Mouse (Mus musculus) erythroid progenitor cell, adult 5-6 weeks (primary cell): ENCODE results near the gene Uap1. TPM values are rescaled to one million over a fixed set of nuclear protein-coding genes. Genes with fewer than 3 reads are reported as not detected.
"Not testable (repeated sequence)": the region's sequence is repeated elsewhere in the genome, so short reads cannot be mapped to it uniquely, and the experiment has no call there.

Experiments used
- ATAC-seq: replicated peaks from 2 replicates; pipeline ENCODE4 v1.8.0; 2016; ENCODE audit warnings: moderate number of reproducible peaks, mild to moderate bottlenecking, moderate TSS enrichment, inconsistent platforms; ENCODE audit not compliant: poor library complexity, low FRiP score, severe bottlenecking
- total RNA-seq, 2 experiments: library from RNA; stranded (forward) in 1 of 2; stranded (reverse) in 1 of 2; fragments of 150-400 nt in 1 of 2; fragments of 186-747, 209-891 nt in 1 of 2; gene quantifications; 2 replicates each; pipeline versions ENCODE4 v1.2.3 to v1.2.4; 2015 to 2017; ENCODE audit warnings: low replicate concordance in 2 of 2

The Uap1 gene
- total RNA-seq, 2 experiments from 2014 or later: 45.7 to 79.2 TPM

- ATAC-seq: 0 out of 2 replicates have a peak, but pooled peaks have one; percentile 52
These were observed 38.3 kb downstream of the Uap1 start for GRCm38 (mm10) chr1:170136351-170137009.

GRCm38 (mm10) chr1:170134264-170134663 is 40.5 kb downstream of the Uap1 start:
- ATAC-seq: no peak

GRCm38 (mm10) chr1:170130962-170131361 is 43.8 kb downstream of the Uap1 start:
- ATAC-seq: no peak

- no peak for ATAC-seq
These were observed 50.1 kb downstream of the Uap1 start for GRCm38 (mm10) chr1:170124644-170125043.

GRCm38 (mm10) chr1:170113616-170114015 is 61.1 kb downstream of the Uap1 start:
- ATAC-seq: no peak

GRCm38 (mm10) chr1:170112261-170112660 is 62.5 kb downstream of the Uap1 start:
- ATAC-seq: no peak

GRCm38 (mm10) chr1:170111651-170112226 is 63.0 kb downstream of the Uap1 start:
- 0 out of 2 replicates have a peak, but pooled peaks have one; percentile 25 for ATAC-seq

- no peak for ATAC-seq
These were observed 64.0 kb downstream of the Uap1 start, which contains the start of gene Ddr2 for GRCm38 (mm10) chr1:170110516-170111332. Ddr2 (minus strand) TSS chr1:170110762.

- ATAC-seq: no peak
These were observed 64.8 kb downstream of the Uap1 start for GRCm38 (mm10) chr1:170109776-170110515.

GRCm38 (mm10) chr1:170102814-170103213 is 71.9 kb downstream of the Uap1 start:
- ATAC-seq: not testable (repeated sequence)

Other genes starting within 250 kb of the Uap1 start
- not detected in 2 replicates for gene Ccdc190, start 246.3 kb downstream of the Uap1 start, total RNA-seq (2015; ENCODE audit: low replicate concordance)
- gene Ccdc190, start 246.3 kb downstream of the Uap1 start, total RNA-seq (2017; ENCODE audit: low replicate concordance): not detected in 2 replicates
- gene Hsd17b7, start 205.7 kb downstream of the Uap1 start, total RNA-seq (2015; ENCODE audit: low replicate concordance): 4.0 TPM in 1 of 2 replicates, not detected in the other
- gene Hsd17b7, start 205.7 kb downstream of the Uap1 start, total RNA-seq (2017; ENCODE audit: low replicate concordance): 0.45 and 0.77 TPM in 2 replicates
- 0.36 and 0.42 TPM in 2 replicates for gene Ddr2, start 64.2 kb downstream of the Uap1 start, total RNA-seq (2015; ENCODE audit: low replicate concordance)
- 0.90 TPM in 1 of 2 replicates, not detected in the other for gene Ddr2, start 64.2 kb downstream of the Uap1 start, total RNA-seq (2017; ENCODE audit: low replicate concordance)
- 47.6 and 56.2 TPM in 2 replicates for gene Uhmk1, start 40.4 kb upstream of the Uap1 start, total RNA-seq (2015; ENCODE audit: low replicate concordance)
- gene Uhmk1, start 40.4 kb upstream of the Uap1 start, total RNA-seq (2017; ENCODE audit: low replicate concordance): 40.4 and 45.2 TPM in 2 replicates
- not detected in 2 replicates for gene Sh2d1b2, start 57.8 kb upstream of the Uap1 start, total RNA-seq (2015; ENCODE audit: low replicate concordance)
- gene Sh2d1b2, start 57.8 kb upstream of the Uap1 start, total RNA-seq (2017; ENCODE audit: low replicate concordance): not detected in 2 replicates
- 2.5 TPM in 2 replicates for gene Sh2d1b1, start 102.4 kb upstream of the Uap1 start, total RNA-seq (2015; ENCODE audit: low replicate concordance)
- gene Sh2d1b1, start 102.4 kb upstream of the Uap1 start, total RNA-seq (2017; ENCODE audit: low replicate concordance): 2.8 TPM in 1 of 2 replicates, not detected in the other
- gene Gm7694, start 131.4 kb upstream of the Uap1 start, total RNA-seq (2015; ENCODE audit: low replicate concordance): 12.6 and 18.0 TPM in 2 replicates
- gene Gm7694, start 131.4 kb upstream of the Uap1 start, total RNA-seq (2017; ENCODE audit: low replicate concordance): 15.8 and 29.0 TPM in 2 replicates
- gene Spata46, start 133.8 kb upstream of the Uap1 start, total RNA-seq (2015; ENCODE audit: low replicate concordance): not detected in 2 replicates
- gene Spata46, start 133.8 kb upstream of the Uap1 start, total RNA-seq (2017; ENCODE audit: low replicate concordance): not detected in 2 replicates